Mouse (Mus musculus) lung, embryonic 16.5 days (tissue): Measurements from ENCODE around the gene Dnajc4. TPM values are rescaled to one million over a fixed set of nuclear protein-coding genes. Genes with fewer than 3 reads are reported as not detected.
"Not testable (repeated sequence)": the region's sequence is repeated elsewhere in the genome, so short reads cannot be mapped to it uniquely, and the experiment has no call there.

Experiments
- ATAC-seq: fragments of 200-750 bp; cut with Nextera tagmentation; 2 replicates; pipeline ENCODE4 v1.8.0; 2017; ENCODE audit warnings: low read depth, mild to moderate bottlenecking, moderate library complexity
- H3K27ac ChIP-seq: fragments of 300-500 bp; sonication (generic); 2 replicates; pipeline ENCODE4 v1.5.1; 2014; ENCODE audit warnings: mild to moderate bottlenecking, control low read depth, low read length
- H3K27me3 ChIP-seq: fragments of 300-500 bp; sonication (generic); 2 replicates; pipeline ENCODE4 v1.6.1; 2014; ENCODE audit warnings: low read depth, low read length, mixed read lengths; ENCODE audit not compliant: control insufficient read depth, insufficient read depth
- H3K36me3 ChIP-seq: fragments of 300-500 bp; sonication (generic); 2 replicates; pipeline ENCODE4 v1.6.1; 2014; ENCODE audit warnings: low read length; ENCODE audit not compliant: control insufficient read depth, insufficient read depth
- H3K4me1 ChIP-seq: fragments of 300-500 bp; sonication (generic); replicated peaks from 2 replicates; pipeline ENCODE4 v1.6.1; 2014; ENCODE audit warnings: low read length, mixed read lengths; ENCODE audit not compliant: control insufficient read depth, insufficient read depth
- H3K4me2 ChIP-seq: fragments of 300-500 bp; sonication (generic); 2 replicates; pipeline ENCODE4 v1.6.1; 2014; ENCODE audit warnings: low read depth, low read length, control low read depth
- H3K4me3 ChIP-seq: fragments of 300-500 bp; sonication (generic); 2 replicates; pipeline ENCODE4 v1.5.1; 2014; ENCODE audit warnings: mild to moderate bottlenecking, low read length, control low read depth
- H3K9ac ChIP-seq: fragments of 300-500 bp; sonication (generic); 2 replicates; pipeline ENCODE4 v1.6.1; 2014; ENCODE audit warnings: low read length, control low read depth
- H3K9me3 ChIP-seq: fragments of 300-500 bp; sonication (generic); 2 replicates; pipeline ENCODE4 v1.6.1; 2016; ENCODE audit warnings: low read length; ENCODE audit not compliant: control insufficient read depth
- WGBS: fragments of 180-500 bp; shearing (Covaris S2); extraction: QIAGEN DNeasy Blood & Tissue Kit; methylation state at CpG from one replicate; pipeline ENCODE4 v1.1.7; 2014; 5-methylcytosine and 5-hydroxymethylcytosine counted together
- polyA plus RNA-seq: library from polyadenylated mRNA; unstranded; fragments of >200 nt; fragmentation: Nextera tagmentation; extraction: Ambion mirVana; gene quantifications from 2 replicates; pipeline ENCODE4 v1.2.1, GENCODE M21; 2015

The Dnajc4 gene
- polyA plus RNA-seq, 1 experiment from 2014 or later = 26.4 TPM

GRCm38 (mm10) chr19:6997721-6998290 is 5.4 kb upstream of the Dnajc4 start:
- H3K27ac ChIP-seq = no peak overlapping the region
- no peak overlapping the region for H3K4me2 ChIP-seq
- no peaks in the 10 kb centered on the region for H3K27me3 ChIP-seq
- peaks cover 11% of the 10 kb centered on the region for H3K36me3 ChIP-seq
- no peak overlapping the region for H3K9ac ChIP-seq
- H3K4me3 ChIP-seq = no peak overlapping the region
- no peaks in the 10 kb centered on the region for H3K9me3 ChIP-seq
- 82% methylated on average over 9 of the region's 9 CpGs for whole genome bisulfite sequencing
- H3K4me1 ChIP-seq = peaks cover 28% of the 10 kb centered on the region
- ATAC-seq = no peak

GRCm38 (mm10) chr19:6996006-6996405 is 3.6 kb upstream of the Dnajc4 start, which contains the start of the genes Nudt22 and Trpt1:
Nudt22 (minus strand) TSS chr19:6996117.
Trpt1 (plus strand) TSS chr19:6996131.
- Histone ChIP-seq H3K27me3 (no peaks in the 10 kb centered on the region), H3K9me3 (no peaks in the 10 kb centered on the region), H3K9ac (peak within 1 kb of the TSS; percentile 82), H3K4me2 (peak within 1 kb of the TSS; percentile 80), H3K4me1 (peaks cover 29% of the 10 kb centered on the region), H3K27ac (peak within 1 kb of the TSS; percentile 81), H3K4me3 (peak within 1 kb of the TSS; percentile 73), H3K36me3 (peaks cover 11% of the 10 kb centered on the region)
- peak; percentile 81 for ATAC-seq
- WGBS = under 1% methylated on average over 24 of the region's 24 CpGs

- 41% methylated on average over 21 of the region's 21 CpGs for WGBS
- Histone ChIP-seq H3K9me3 (no peaks in the 10 kb centered on the region), H3K36me3 (peaks cover 11% of the 10 kb centered on the region), H3K4me2 (peak overlapping the region; percentile 80), H3K27me3 (no peaks in the 10 kb centered on the region), H3K9ac (peak overlapping the region; percentile 82), H3K4me3 (peak overlapping the region; percentile 73), H3K27ac (peak overlapping the region; percentile 41), H3K4me1 (peaks cover 29% of the 10 kb centered on the region)
- no peak for ATAC-seq
Observed at GRCm38 (mm10) chr19:6995255-6995991, 3.1 kb upstream of the Dnajc4 start.

GRCm38 (mm10) chr19:6994489-6994888 is 2.1 kb upstream of the Dnajc4 start:
- Histone ChIP-seq H3K4me3 (no peak overlapping the region), H3K36me3 (peaks cover 6% of the 10 kb centered on the region), H3K4me2 (peak overlapping the region; percentile 80; the same call in 1 of the 2 replicates), H3K9me3 (no peaks in the 10 kb centered on the region), H3K4me1 (peaks cover 29% of the 10 kb centered on the region), H3K27ac (no peak overlapping the region), H3K9ac (peak overlapping the region; percentile 82; the same call in 1 of the 2 replicates), H3K27me3 (no peaks in the 10 kb centered on the region)
- WGBS = 78% methylated on average over 8 of the region's 8 CpGs
- ATAC-seq = no peak

- no peak overlapping the region for H3K4me3 ChIP-seq
- no peaks in the 10 kb centered on the region for H3K9me3 ChIP-seq
- WGBS = 67% methylated on average over 8 of the region's 8 CpGs
- peaks cover 1% of the 10 kb centered on the region for H3K36me3 ChIP-seq
- ATAC-seq = no peak
- no peak overlapping the region for H3K9ac ChIP-seq
- no peaks in the 10 kb centered on the region for H3K27me3 ChIP-seq
- H3K27ac ChIP-seq = no peak overlapping the region
- H3K4me2 ChIP-seq = no peak overlapping the region
- peaks cover 29% of the 10 kb centered on the region for H3K4me1 ChIP-seq
Observed at GRCm38 (mm10) chr19:6994002-6994401, 1.6 kb upstream of the Dnajc4 start.

GRCm38 (mm10) chr19:6993011-6993770 is 819 bp upstream of the Dnajc4 start:
- peaks cover 31% of the 10 kb centered on the region for H3K4me1 ChIP-seq

GRCm38 (mm10) chr19:6991166-6991565 is 1.2 kb downstream of the Dnajc4 start:
- H3K9ac ChIP-seq, H3K4me2 ChIP-seq: not testable (repeated sequence)
- peaks cover 30% of the 10 kb centered on the region for H3K4me1 ChIP-seq

More at GRCm38 (mm10) chr19:6993011-6993770, 819 bp upstream of the Dnajc4 start:
- Histone ChIP-seq H3K27me3 (no peaks in the 10 kb centered on the region), H3K4me3 (peak overlapping the region; percentile 62), H3K36me3 (no peaks in the 10 kb centered on the region; the same call in 1 of the 2 replicates), H3K9me3 (no peaks in the 10 kb centered on the region), H3K27ac (0 out of 2 replicates have a peak overlapping the region, but pooled peaks have one; percentile 29), H3K9ac (peak overlapping the region; percentile 61), H3K4me2 (peak overlapping the region; percentile 98)
- 58% methylated on average over 14 of the region's 14 CpGs for WGBS
- ATAC-seq = no peak

GRCm38 (mm10) chr19:6990712-6991111 is 1.7 kb downstream of the Dnajc4 start:
- H3K4me3 ChIP-seq = no peak overlapping the region
- no peak overlapping the region for H3K27ac ChIP-seq
- ATAC-seq = no peak
- H3K27me3 ChIP-seq = no peaks in the 10 kb centered on the region
- H3K9ac ChIP-seq = no peak overlapping the region
- peaks cover 33% of the 10 kb centered on the region for H3K4me1 ChIP-seq
- H3K9me3 ChIP-seq = no peaks in the 10 kb centered on the region
- 88% methylated on average over 6 of the region's 6 CpGs for WGBS
- no peak overlapping the region for H3K4me2 ChIP-seq
- no peaks in the 10 kb centered on the region for H3K36me3 ChIP-seq

More at GRCm38 (mm10) chr19:6991166-6991565, 1.2 kb downstream of the Dnajc4 start:
- not testable (repeated sequence) for H3K27ac ChIP-seq, H3K4me3 ChIP-seq, H3K27me3 ChIP-seq, H3K36me3 ChIP-seq, H3K9me3 ChIP-seq, ATAC-seq
- 94% methylated on average over 6 of the region's 6 CpGs for WGBS

- Histone ChIP-seq H3K4me3 (no peak overlapping the region), H3K4me1 (peaks cover 23% of the 10 kb centered on the region), H3K9me3 (no peaks in the 10 kb centered on the region), H3K9ac (no peak overlapping the region), H3K4me2 (no peak overlapping the region), H3K36me3 (peaks cover 8% of the 10 kb centered on the region), H3K27me3 (no peaks in the 10 kb centered on the region), H3K27ac (no peak overlapping the region)
- 77% methylated on average over 8 of the region's 8 CpGs for WGBS
- no peak for ATAC-seq
Observed at GRCm38 (mm10) chr19:6989251-6989650, 3.1 kb downstream of the Dnajc4 start.
